Mouse (Mus musculus): Measurements from ENCODE around the gene Rad51d.
"Not testable (repeated sequence)": the region's sequence is repeated elsewhere in the genome, so short reads cannot be mapped to it uniquely, and the experiment has no call there.

Rad51d gene

GRCm38 (mm10) chr11:82890342-82890762 is at the start of gene Rad51d:
Gene Rad51d, minus strand, starts transcription at chr11:82890614.
- peak; percentile 97 for DNase-seq

- DNase-seq: peak in 1 of 2 experiments; percentile 11
Measured at GRCm38 (mm10) chr11:82933186-82933585, 42.8 kb upstream of the Rad51d start.

GRCm38 (mm10) chr11:82931671-82932450 is 41.4 kb upstream of the Rad51d start:
- peak; percentile 34 to 40 for DNase-seq

GRCm38 (mm10) chr11:82931161-82931560 is 40.7 kb upstream of the Rad51d start:
- DNase-seq: peak in 1 of 2 experiments; percentile 28

GRCm38 (mm10) chr11:82930391-82930955 is 40.1 kb upstream of the Rad51d start:
- DNase-seq: peak; percentile 48 to 54

- DNase-seq: no peak
Measured at GRCm38 (mm10) chr11:82929633-82929950, 39.2 kb upstream of the Rad51d start.

GRCm38 (mm10) chr11:82928897-82929632 is 38.7 kb upstream of the Rad51d start:
- DNase-seq: no peak

GRCm38 (mm10) chr11:82923910-82924309 is 33.5 kb upstream of the Rad51d start:
- not testable (repeated sequence) for DNase-seq

GRCm38 (mm10) chr11:82921691-82922090 is 31.3 kb upstream of the Rad51d start:
- DNase-seq: no peak

GRCm38 (mm10) chr11:82920768-82921167 is 30.4 kb upstream of the Rad51d start:
- no peak for DNase-seq

GRCm38 (mm10) chr11:82914711-82915352 is 24.4 kb upstream of the Rad51d start:
- DNase-seq: peak; percentile 89

- no peak for DNase-seq
Measured at GRCm38 (mm10) chr11:82910679-82911389, 20.4 kb upstream of the Rad51d start.

- DNase-seq: no peak
Measured at GRCm38 (mm10) chr11:82910250-82910649, 19.8 kb upstream of the Rad51d start, which contains the start of gene Unc45b. Gene Unc45b, plus strand, starts transcription at chr11:82910550.

GRCm38 (mm10) chr11:82908608-82908989 is 18.2 kb upstream of the Rad51d start:
- DNase-seq: peak in 1 of 2 experiments; percentile 11

GRCm38 (mm10) chr11:82907651-82908607 is 17.5 kb upstream of the Rad51d start, which contains the start of gene Nle1:
Gene Nle1, minus strand, starts transcription at chr11:82908411.
- peak; percentile 96 to 97 for DNase-seq

- DNase-seq: no peak
Measured at GRCm38 (mm10) chr11:82905816-82906215, 15.4 kb upstream of the Rad51d start.

GRCm38 (mm10) chr11:82904952-82905351 is 14.5 kb upstream of the Rad51d start:
- no peak for DNase-seq

GRCm38 (mm10) chr11:82901606-82902310 is 11.3 kb upstream of the Rad51d start:
- no peak for DNase-seq

GRCm38 (mm10) chr11:82899720-82900119 is 9.3 kb upstream of the Rad51d start:
- no peak for DNase-seq

GRCm38 (mm10) chr11:82897478-82897877 is 7.1 kb upstream of the Rad51d start:
- DNase-seq: peak in 1 of 2 experiments; percentile 27
